Mouse (Mus musculus) stomach, postnatal 0 days (tissue): ENCODE data around the gene Brox.

ENCODE experiments used
- CTCF ChIP-seq: IDR thresholded peaks from 2 replicates; pipeline ENCODE4 v1.5.1; 2016; ENCODE audit warnings: antibody characterized with exemption, low read depth, mild to moderate bottlenecking, moderate library complexity
- EP300 ChIP-seq: optimal IDR thresholded peaks from 2 replicates; pipeline ENCODE3; 2016; ENCODE audit warnings: antibody characterized with exemption

DNA sequence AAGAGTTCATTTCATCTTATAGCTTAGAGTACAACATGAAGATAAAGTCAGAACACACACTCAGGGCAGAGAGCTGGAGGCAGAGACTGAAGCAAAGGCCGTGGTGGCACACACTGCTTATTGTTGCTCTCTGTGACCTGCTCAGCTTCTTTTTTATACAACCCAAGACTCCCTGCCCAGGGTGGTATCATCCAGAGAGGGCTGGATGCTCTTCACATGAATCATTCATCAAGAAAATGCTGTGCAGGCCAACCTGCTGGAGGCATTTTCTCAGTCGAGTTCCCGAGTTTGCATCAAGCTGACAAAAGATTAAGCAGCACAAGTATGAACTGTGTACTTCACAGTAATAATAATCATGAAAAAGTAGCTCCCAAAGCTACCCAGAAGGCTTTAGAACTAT lies 8.7 kb downstream of the Brox start:
- no peak for TF ChIP-seq CTCF
- no peak for TF ChIP-seq EP300
